Mouse (Mus musculus): ENCODE measurements around the gene Hmg20b. TPM values are rescaled to one million over a fixed set of nuclear protein-coding genes. Genes with fewer than 3 reads are reported as not detected.
A peak's percentile ranks its signal among the peaks of the same experiment; 100 is the strongest.

Hmg20b gene
- polyA plus RNA-seq, 1 experiment from 2014 or later = 100 TPM

GRCm38 (mm10) chr10:81383802-81384604 is 33.7 kb upstream of the Hmg20b start, which contains the start of the genes Dohh and Gm48551:
Dohh (plus strand) TSS chr10:81384428.
Gm48551 (plus strand) TSS chr10:81384466.
- Histone ChIP-seq H3K27ac (ENCODE audit: low read depth, low read length) (peak within 1 kb of the TSS; percentile 72; the same call in 1 of the 2 replicates), H3K4me1 (replicated peaks; ENCODE audit: control insufficient read depth, insufficient read depth, low read length) (peaks cover 10% of the 10 kb centered on the region; the same call in 1 of the 2 replicates), H3K9ac (ENCODE audit: low read depth, low read length) (peak within 1 kb of the TSS; percentile 85), H3K9me3 (ENCODE audit: control insufficient read depth, low read length) (no peaks in the 10 kb centered on the region), H3K36me3 (ENCODE audit: control insufficient read depth, insufficient read depth, low read length) (peaks cover 4% of the 10 kb centered on the region; the same call in 1 of the 2 replicates), H3K4me3 (ENCODE audit: low read depth, low read length) (peak within 1 kb of the TSS; percentile 96), H3K27me3 (ENCODE audit: control insufficient read depth, insufficient read depth, low read length) (no peaks in the 10 kb centered on the region), H3K4me2 (replicated peaks; ENCODE audit: low read depth, low read length) (peak within 1 kb of the TSS; percentile 91)
- peak; percentile 94 for ATAC-seq (ENCODE audit: low FRiP score)
- 5% methylated on average over 51 of the region's 54 CpGs for WGBS
- peak; percentile 99 for DNase-seq (ENCODE audit: low spot score)

GRCm38 (mm10) chr10:81382039-81382438 is 31.8 kb upstream of the Hmg20b start:
- no peak overlapping the region for H3K4me2 ChIP-seq (replicated peaks; ENCODE audit: low read depth, low read length)
- no peak overlapping the region for H3K9ac ChIP-seq (ENCODE audit: low read depth, low read length)

GRCm38 (mm10) chr10:81379809-81380378 is 29.6 kb upstream of the Hmg20b start:
- Histone ChIP-seq H3K4me3 (ENCODE audit: low read depth, low read length) (no peak overlapping the region), H3K4me2 (replicated peaks; ENCODE audit: low read depth, low read length) (no peak overlapping the region), H3K27me3 (ENCODE audit: control insufficient read depth, insufficient read depth, low read length) (no peaks in the 10 kb centered on the region), H3K9me3 (ENCODE audit: control insufficient read depth, low read length) (no peaks in the 10 kb centered on the region), H3K4me1 (replicated peaks; ENCODE audit: control insufficient read depth, insufficient read depth, low read length) (peaks cover 14% of the 10 kb centered on the region), H3K36me3 (ENCODE audit: control insufficient read depth, insufficient read depth, low read length) (no peaks in the 10 kb centered on the region), H3K9ac (ENCODE audit: low read depth, low read length) (no peak overlapping the region), H3K27ac (ENCODE audit: low read depth, low read length) (no peak overlapping the region)
- DNase-seq (ENCODE audit: low spot score) = no peak
- ATAC-seq (ENCODE audit: low FRiP score) = no peak
- 89% methylated on average over 6 of the region's 6 CpGs for WGBS

More at GRCm38 (mm10) chr10:81382039-81382438, 31.8 kb upstream of the Hmg20b start:
- Histone ChIP-seq H3K9me3 (ENCODE audit: control insufficient read depth, low read length) (no peaks in the 10 kb centered on the region), H3K27ac (ENCODE audit: low read depth, low read length) (no peak overlapping the region), H3K36me3 (ENCODE audit: control insufficient read depth, insufficient read depth, low read length) (no peaks in the 10 kb centered on the region; the same call in 1 of the 2 replicates), H3K27me3 (ENCODE audit: control insufficient read depth, insufficient read depth, low read length) (no peaks in the 10 kb centered on the region), H3K4me1 (replicated peaks; ENCODE audit: control insufficient read depth, insufficient read depth, low read length) (peaks cover 15% of the 10 kb centered on the region), H3K4me3 (ENCODE audit: low read depth, low read length) (no peak overlapping the region)
- ATAC-seq (ENCODE audit: low FRiP score) (no peak), DNase-seq (ENCODE audit: low spot score) (no peak)
- 87% methylated on average over 5 of the region's 5 CpGs for WGBS

GRCm38 (mm10) chr10:81379183-81379553 is 28.9 kb upstream of the Hmg20b start:
- H3K27ac ChIP-seq (ENCODE audit: low read depth, low read length) = peak overlapping the region; percentile 65
- ATAC-seq (ENCODE audit: low FRiP score) = no peak; the same call in 1 of the 2 replicates
- peak overlapping the region; percentile 63 for H3K9ac ChIP-seq (ENCODE audit: low read depth, low read length)
- no peak for DNase-seq (ENCODE audit: low spot score)
- H3K9me3 ChIP-seq (ENCODE audit: control insufficient read depth, low read length) = no peaks in the 10 kb centered on the region
- H3K36me3 ChIP-seq (ENCODE audit: control insufficient read depth, insufficient read depth, low read length) = 0 out of 2 replicates have a peak, but pooled peaks cover 1% of the 10 kb centered on the region
- peak overlapping the region; percentile 91 for H3K4me3 ChIP-seq (ENCODE audit: low read depth, low read length)
- peaks cover 13% of the 10 kb centered on the region for H3K4me1 ChIP-seq (replicated peaks; ENCODE audit: control insufficient read depth, insufficient read depth, low read length)
- H3K4me2 ChIP-seq (replicated peaks; ENCODE audit: low read depth, low read length) = peak overlapping the region; percentile 51
- H3K27me3 ChIP-seq (ENCODE audit: control insufficient read depth, insufficient read depth, low read length) = no peaks in the 10 kb centered on the region
- WGBS = 60% methylated on average over 3 of the region's 3 CpGs

- Histone ChIP-seq H3K36me3 (ENCODE audit: control insufficient read depth, insufficient read depth, low read length) (0 out of 2 replicates have a peak, but pooled peaks cover 5% of the 10 kb centered on the region), H3K27ac (ENCODE audit: low read depth, low read length) (peak overlapping the region; percentile 65), H3K9me3 (ENCODE audit: control insufficient read depth, low read length) (no peaks in the 10 kb centered on the region), H3K4me3 (ENCODE audit: low read depth, low read length) (peak overlapping the region; percentile 91), H3K27me3 (ENCODE audit: control insufficient read depth, insufficient read depth, low read length) (no peaks in the 10 kb centered on the region), H3K9ac (ENCODE audit: low read depth, low read length) (peak overlapping the region; percentile 63), H3K4me2 (replicated peaks; ENCODE audit: low read depth, low read length) (peak overlapping the region; percentile 51), H3K4me1 (replicated peaks; ENCODE audit: control insufficient read depth, insufficient read depth, low read length) (peaks cover 13% of the 10 kb centered on the region)
- ATAC-seq (ENCODE audit: low FRiP score) = peak; percentile 97
- under 1% methylated on average over 45 of the region's 46 CpGs for WGBS
- DNase-seq (ENCODE audit: low spot score) = peak; percentile 100
These were observed 28.4 kb upstream of the Hmg20b start for GRCm38 (mm10) chr10:81378553-81379182.

- ATAC-seq (ENCODE audit: low FRiP score) (peak; percentile 68), DNase-seq (ENCODE audit: low spot score) (peak; percentile 35)
- H3K4me3 ChIP-seq (ENCODE audit: low read depth, low read length) = peak within 1 kb of the TSS; percentile 91
- under 1% methylated on average over 49 of the region's 59 CpGs for WGBS
- no peaks in the 10 kb centered on the region for H3K27me3 ChIP-seq (ENCODE audit: control insufficient read depth, insufficient read depth, low read length)
- peak within 1 kb of the TSS; percentile 91 for H3K9ac ChIP-seq (ENCODE audit: low read depth, low read length)
- H3K4me2 ChIP-seq (replicated peaks; ENCODE audit: low read depth, low read length) = peak within 1 kb of the TSS; percentile 85
- H3K36me3 ChIP-seq (ENCODE audit: control insufficient read depth, insufficient read depth, low read length) = 0 out of 2 replicates have a peak, but pooled peaks cover 7% of the 10 kb centered on the region
- peaks cover 13% of the 10 kb centered on the region for H3K4me1 ChIP-seq (replicated peaks; ENCODE audit: control insufficient read depth, insufficient read depth, low read length)
- H3K27ac ChIP-seq (ENCODE audit: low read depth, low read length) = peak within 1 kb of the TSS; percentile 70
- H3K9me3 ChIP-seq (ENCODE audit: control insufficient read depth, low read length) = no peaks in the 10 kb centered on the region
These were observed 27.7 kb upstream of the Hmg20b start, which contains the start of gene Fzr1 for GRCm38 (mm10) chr10:81377793-81378552. Fzr1 (minus strand) TSS chr10:81378516.

GRCm38 (mm10) chr10:81377362-81377664 is 27.0 kb upstream of the Hmg20b start:
- Histone ChIP-seq H3K36me3 (ENCODE audit: control insufficient read depth, insufficient read depth, low read length) (0 out of 2 replicates have a peak, but pooled peaks cover 7% of the 10 kb centered on the region), H3K4me1 (replicated peaks; ENCODE audit: control insufficient read depth, insufficient read depth, low read length) (peaks cover 13% of the 10 kb centered on the region), H3K9me3 (ENCODE audit: control insufficient read depth, low read length) (no peaks in the 10 kb centered on the region), H3K9ac (ENCODE audit: low read depth, low read length) (peak overlapping the region; percentile 91), H3K27ac (ENCODE audit: low read depth, low read length) (no peak overlapping the region), H3K27me3 (ENCODE audit: control insufficient read depth, insufficient read depth, low read length) (no peaks in the 10 kb centered on the region), H3K4me2 (replicated peaks; ENCODE audit: low read depth, low read length) (peak overlapping the region; percentile 85), H3K4me3 (ENCODE audit: low read depth, low read length) (peak overlapping the region; percentile 91)
- DNase-seq (ENCODE audit: low spot score) = no peak
- ATAC-seq (ENCODE audit: low FRiP score) = no peak
- 73% methylated on average over 2 of the region's 2 CpGs for WGBS

Data from hindbrain, embryonic 11.5 days (tissue).